Mouse (Mus musculus) spleen, postnatal 14 days (tissue): ENCODE results near the gene Gtf2f1.
A peak's percentile ranks its signal among the peaks of the same experiment; 100 is the strongest.

Source experiments
- DNase-seq, 2 experiments: peaks; one replicate each; pipeline ENCODE4 v3.0.0; 2021 to 2022; ENCODE audit warnings: low spot score in 2 of 2

Gtf2f1 gene

DNA sequence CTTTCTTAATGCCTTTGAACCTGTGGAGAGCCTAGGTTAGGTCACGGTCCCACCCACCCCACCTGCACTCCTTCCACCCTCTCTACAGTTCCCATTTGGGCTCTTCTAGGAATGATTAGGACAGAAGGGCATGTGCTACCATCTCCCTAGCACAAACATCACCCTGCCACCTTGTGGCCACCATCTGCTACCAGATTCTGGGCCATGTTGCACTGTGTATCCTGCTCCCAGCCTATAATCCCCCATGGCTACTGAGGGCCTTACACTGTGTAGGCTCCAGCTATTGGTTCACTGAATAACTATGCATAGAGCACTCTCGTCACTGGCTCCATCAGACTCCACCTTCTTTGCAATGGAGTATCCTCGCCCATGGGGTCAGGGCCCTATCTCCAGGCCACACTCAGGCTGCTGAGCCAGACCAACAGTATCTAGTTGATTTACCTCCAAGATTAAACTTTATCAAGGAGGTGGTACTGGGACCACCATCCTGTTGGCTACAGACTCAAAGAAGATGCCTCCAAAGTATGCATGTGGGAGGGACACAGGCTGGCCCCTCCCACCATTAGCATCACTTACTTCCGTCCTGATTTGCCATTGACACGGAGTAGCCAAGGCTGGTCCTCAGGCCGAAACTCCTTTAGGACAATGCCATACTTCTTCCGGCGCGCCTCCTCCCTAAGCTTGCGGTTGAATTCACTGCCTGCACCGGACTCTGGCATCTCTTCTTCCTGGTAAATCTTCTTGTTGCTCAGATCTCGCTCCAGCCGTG lies 3.8 kb downstream of the Gtf2f1 start:
- no peak for DNase-seq

DNA sequence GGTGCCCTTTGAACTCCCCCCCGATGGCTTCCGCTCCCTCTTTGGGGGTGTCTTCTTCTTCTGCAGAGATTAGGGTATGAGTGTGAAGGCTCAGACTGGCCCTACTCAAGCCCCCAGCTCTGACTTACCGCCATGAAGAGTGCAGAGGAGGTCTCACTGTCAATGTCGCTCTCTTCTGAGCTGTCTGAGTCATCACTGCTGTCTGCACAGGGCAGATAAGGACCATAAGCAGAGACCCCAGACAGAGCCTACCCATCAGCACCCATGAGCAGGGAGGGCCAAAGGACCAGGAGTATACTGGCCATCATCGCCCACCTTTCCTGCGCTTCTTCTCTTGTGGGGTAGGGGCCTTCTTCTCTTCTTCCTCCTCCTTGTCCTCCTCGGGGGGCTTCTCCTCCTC lies 7.1 kb downstream of the Gtf2f1 start:
- DNase-seq = no peak

DNA sequence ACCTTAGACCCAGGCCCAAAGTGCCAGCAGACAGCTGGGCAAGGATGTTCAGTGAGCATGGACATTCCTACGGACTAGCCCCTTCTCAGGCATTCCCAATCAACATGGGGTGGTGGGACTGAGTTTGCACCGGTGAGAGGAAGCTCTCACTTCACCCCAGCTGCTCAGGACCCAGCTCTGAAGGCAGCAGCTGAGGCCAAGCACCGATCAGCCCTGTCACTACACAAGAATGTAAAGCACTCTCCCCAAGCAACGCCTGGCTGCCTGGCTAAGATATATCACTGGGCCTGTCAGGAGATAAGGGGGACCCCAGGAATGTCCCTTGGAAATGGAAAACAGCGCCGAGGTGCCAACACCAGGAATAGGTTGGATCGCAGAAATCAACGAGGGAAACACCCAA lies 9.9 kb downstream of the Gtf2f1 start:
- no peak for DNase-seq

DNA sequence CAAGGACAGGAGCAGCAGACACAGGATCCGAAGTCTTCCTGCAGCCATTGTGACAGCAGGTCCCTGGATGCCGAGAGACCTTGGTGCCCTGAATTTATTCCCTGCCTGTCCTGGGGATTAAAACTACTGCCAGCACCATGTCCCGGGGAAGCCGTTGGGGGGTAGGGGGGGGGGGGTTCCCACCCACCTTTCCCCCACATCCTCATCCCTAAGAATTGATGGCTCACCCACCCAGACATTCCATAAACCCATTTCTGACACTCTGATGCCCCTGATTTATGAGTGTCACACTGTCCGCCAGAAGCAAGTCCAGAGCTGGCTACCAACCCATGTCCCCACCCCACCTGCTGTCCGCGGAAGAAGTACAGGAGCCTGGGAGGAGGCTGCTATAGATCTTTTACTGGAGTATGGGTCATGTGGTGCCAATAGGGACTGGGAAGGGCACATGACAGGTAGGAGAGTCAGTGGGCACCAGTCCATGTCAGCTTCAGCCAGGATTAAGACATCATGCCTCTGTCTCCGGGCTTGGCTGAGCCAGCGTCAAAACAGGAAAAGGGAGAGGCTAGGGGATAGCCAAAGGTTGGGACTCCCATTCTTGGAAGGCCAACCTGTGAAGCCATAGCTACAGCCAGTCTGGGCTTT lies 11.0 kb downstream of the Gtf2f1 start, which contains the start of gene Pspn:
TSS of gene Pspn (minus strand) at position 51 of the 642 bp plus-strand sequence.
- DNase-seq = no peak

DNA sequence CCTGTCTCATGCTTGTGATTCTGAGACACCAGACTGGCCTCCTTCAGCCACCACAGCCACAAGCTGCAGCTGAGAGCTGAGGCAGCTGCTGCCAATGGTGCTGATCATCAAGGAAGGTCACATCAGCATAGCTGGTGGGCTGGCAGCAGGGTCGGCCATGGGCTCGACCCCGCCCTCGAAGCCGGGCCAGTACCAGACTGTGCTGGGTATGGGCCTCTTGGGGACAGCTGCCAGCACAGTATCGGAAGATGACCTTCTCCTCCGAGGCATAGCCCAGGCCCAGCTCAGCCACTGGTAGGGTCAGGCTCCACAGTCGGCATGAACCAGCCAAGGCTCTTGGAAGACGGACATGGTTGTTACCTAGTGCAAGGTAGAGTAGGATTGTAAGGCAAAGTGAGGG lies 11.7 kb downstream of the Gtf2f1 start:
- DNase-seq = no peak

DNA sequence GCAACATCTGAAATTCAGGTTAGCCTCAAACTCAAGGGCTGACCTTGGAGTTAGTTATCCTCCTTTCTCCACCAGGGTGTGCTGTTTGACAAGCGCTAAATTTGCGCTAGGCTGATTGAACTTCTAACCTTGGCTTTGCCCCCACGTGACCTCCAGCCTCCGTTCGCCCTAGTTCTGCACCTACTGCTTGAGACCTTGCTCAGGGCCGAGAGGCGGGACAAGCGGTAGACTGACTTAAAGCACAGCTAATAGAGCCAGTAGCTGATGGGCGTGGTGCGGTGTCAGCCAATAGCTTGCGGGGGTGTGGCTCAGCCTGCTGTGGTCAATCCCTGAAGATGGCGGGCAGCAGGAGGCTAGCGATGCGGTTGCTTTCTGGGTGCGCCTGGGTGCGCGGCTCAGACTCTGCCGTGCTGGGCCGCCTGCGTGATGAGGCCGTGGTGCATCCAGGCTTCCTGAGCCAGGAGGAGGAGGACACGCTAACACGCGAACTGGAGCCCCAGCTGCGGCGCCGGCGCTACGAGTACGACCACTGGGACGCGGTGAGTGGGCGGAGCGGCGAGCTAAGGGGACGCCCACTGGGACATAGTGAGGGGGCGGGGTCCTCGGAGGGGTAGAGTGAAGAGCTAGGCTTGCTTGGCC lies 13.9 kb downstream of the Gtf2f1 start, which contains the start of gene Alkbh7:
TSS of gene Alkbh7 (plus strand) at position 311 of the 639 bp plus-strand sequence.
- DNase-seq = peak; percentile 88 to 90

DNA sequence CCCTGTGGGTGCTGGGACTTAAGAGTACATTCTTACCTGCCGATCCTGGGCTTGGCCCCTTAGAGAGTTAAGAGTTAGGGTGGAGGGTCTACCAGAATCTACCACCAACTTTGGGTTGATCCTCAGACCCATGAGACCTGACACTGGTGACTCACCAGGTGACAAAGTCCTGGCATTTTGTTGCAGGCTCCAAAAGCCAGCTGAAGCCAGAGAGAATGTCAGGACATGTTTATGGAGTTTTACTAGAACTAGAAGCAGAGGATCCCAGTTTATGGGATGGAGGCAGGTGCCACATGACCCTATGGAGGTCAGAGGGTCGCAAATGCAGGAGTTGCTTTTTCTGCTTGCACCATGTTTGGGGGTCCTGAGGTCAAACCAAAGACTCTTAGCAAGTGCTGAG lies 14.6 kb downstream of the Gtf2f1 start:
- no peak for DNase-seq

DNA sequence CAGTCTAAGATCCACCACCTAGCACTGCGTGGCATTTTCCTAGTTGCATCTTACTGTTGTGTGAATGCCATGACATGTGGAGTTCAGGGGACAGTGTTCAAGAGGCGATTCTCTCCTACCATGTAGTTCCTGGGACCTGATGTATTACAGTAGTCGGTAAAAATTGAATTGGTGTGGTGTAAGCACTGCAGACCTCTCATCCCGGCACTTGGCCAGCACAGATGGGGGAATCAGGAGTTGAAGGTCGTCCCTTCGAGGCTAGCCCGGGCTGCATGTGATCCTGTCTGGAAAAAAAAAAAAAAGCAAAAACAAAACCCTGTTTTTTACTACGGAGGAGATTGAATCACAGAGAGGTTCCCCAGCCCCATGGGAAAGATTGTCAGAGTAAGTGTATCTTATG lies 16.0 kb downstream of the Gtf2f1 start:
- no peak for DNase-seq

DNA sequence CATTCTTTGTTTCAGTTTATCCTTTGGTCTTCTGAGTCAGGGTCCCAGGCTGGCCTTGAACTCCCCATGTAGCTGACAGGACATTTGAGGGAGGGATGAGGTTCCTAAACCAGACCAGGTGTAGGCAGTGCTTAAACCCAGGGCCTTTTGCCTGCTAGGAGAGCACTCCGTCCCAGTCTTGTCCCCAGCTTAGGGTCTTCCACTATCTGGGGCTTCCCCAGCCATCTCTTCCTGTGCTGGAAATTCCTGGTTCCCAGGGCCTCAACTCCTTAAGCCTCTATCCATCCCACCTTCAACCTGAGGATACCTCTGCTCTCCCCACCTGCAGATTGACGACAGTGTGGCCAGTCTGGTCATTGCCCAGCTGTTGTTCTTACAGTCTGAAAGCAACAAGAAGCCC lies 20.1 kb downstream of the Gtf2f1 start:
- DNase-seq = no peak

DNA sequence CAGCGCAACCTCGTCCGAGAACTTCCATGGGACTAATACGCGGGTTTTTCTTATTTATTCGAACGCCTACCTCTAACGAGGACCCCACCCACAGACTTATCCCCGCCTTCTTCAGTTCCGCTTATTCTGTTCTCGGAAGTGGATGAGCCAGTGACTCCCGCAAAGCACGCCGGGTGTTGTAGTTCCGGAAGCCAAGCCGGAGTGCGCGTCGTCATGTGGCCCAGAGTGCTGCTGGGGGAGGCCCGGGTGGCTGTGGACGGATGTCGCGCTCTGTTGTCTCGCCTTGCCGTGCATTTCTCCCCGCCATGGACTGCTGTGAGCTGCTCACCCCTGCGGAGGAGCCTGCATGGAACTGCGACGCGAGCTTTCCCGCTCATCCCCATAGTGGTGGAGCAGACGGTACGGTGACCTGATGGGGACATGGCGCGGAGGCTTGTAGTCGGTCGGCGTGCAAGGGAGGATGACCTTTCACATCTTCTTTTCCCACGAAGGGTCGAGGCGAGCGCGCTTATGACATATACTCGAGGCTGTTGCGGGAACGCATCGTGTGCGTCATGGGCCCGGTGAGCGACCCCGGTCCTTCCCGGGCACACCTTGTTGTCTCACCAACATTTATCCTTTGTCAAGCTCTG lies 20.9 kb downstream of the Gtf2f1 start, which contains the start of gene Clpp:
TSS of gene Clpp (plus strand) at position 191 of the 632 bp plus-strand sequence.
- peak; percentile 83 to 93 for DNase-seq

DNA sequence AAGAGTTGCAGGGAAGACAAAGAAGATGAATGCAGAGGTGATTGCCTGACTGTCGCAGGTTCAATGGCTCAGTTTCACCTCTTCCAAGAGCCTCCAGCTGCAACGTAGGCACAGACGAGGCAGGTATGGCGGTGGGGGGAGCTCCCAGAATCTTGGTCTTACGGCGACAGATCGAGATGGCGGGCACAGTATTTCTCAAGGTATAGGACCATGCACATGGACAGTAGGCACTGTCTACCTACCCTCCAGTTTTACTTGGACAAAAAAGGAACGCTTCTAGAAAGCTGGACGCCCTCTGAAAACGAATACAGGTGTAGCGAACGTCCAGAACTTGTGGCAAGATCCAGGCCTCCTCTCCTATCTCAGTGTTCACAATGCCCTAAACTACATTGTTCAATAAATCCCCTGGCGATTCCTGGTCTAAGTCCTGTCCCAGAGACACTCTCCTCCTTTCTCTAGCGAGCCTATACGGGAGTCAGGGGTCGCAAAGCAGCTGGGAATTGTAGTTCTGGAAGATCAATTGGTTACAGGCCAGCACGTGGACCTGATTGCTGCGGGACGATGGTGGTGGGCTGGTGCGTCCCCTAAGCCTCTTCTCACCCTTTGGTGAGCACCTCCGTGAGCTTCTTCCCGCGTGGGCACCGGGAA lies 21.5 kb downstream of the Gtf2f1 start:
- DNase-seq = peak in 1 of 2 experiments; percentile 47

DNA sequence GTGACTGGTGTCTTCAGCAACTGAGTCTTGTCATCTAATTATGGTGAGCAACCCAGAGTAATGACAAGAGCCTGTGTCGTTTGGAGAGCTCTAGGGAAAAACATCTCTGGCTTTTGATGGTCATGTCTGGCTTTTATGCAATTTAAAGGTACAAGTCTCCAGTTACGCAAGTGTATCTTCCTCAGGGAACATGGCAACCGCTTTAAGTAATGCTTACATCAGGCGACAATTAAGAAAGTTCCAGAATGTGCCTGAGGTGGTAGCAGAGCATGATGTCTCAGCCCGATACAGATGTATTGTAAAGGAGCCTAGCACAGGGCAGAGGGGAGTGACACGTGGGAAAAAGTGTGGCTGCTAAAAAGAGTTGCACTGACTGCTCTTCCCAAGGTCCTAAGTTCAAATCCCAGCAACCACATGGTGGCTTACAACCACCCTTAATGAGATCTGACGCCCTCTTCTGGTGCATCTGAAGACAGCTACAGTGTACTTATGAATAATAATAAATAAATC lies 22.1 kb downstream of the Gtf2f1 start:
- no peak for DNase-seq

DNA sequence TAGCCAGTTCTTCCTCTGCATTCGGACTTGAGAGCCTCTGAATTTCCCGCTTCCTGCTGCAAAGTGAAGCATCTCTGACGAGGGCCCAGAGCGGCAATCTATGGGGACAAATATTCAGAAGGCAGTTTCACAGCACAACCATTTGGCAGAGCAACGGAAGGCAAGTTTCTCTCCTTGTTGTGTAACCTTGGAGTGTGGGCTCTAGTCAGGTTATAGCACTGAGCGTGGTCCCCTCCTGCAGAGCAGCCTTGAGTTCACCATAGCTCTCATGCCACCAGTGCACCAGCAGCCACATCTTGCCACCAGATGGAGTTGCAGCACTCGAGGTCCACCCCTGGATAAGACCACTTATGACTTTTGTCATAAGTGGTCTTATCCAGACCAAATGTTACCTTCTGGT lies 22.6 kb downstream of the Gtf2f1 start:
- no peak for DNase-seq

DNA sequence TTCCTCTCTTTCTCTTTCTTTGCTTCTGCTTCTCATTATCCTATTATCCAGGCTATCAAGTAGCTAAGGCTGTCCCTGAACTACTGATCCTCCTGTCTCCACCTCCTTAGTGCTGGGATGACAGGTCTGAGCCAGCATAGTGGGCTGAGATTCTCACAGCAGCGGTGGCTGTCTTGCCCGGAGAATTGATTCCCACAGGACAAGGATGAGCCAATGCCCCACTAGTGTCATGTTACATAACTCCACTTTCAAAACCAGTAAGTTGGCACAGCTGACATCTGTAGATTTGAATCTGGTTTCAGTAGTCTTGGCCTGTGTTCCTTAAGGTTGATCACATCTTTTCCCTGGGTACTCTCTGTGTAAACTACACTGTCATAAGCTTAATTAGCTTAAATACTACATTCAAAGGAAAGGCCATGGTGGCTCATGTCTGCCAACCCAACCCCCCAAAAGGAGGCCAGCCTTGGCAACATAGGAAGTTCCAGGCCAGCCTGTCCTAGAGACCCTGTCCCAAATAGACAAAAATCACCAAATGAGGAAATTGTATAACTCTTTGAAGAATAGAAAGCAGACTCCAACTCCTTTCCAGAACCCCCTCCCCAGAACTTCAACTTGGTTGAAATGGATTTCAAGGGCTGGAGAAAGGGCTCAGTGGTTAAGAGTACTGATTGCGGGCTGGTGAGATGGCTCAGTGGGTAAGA lies 24.8 kb downstream of the Gtf2f1 start:
- no peak for DNase-seq

DNA sequence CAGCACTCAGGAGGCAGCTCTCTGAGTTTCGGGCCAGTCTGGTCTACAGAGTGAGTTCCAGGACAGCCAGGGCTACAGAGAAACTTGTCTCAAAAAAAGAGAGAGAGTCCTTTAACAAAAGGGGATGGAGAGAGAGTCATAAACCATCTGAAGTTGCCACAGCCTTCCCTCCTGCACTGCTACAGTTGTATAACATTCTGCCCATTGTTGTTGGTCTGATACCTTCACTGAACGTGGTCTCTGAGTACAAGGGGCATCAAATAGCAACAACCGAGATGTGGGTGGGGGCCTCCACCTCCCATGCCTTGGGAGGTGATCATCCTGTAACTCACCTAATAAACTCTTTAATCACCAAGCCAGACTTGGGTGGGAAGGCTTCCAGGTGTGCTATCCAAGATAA lies 25.4 kb downstream of the Gtf2f1 start:
- no peak for DNase-seq

DNA sequence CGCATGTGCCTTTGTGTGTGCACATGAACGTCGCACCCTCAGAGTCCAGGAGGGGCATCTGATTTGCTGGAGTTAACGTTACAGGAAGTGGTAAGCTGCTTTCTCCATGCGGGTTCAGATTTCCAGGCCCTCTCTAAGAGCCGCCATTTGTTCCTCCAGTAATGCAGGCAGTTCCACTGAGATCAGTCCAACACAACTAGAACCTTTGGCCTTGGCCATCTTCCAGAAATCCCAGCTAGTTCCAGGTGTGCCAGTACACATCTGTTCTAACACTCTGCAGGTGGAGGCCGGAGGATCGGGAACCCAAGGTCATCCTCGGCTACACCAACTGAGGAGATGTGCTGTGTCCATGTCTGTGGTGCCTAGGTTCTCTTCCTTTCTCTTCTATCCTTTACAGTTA lies 26.2 kb downstream of the Gtf2f1 start:
- DNase-seq = no peak

DNA sequence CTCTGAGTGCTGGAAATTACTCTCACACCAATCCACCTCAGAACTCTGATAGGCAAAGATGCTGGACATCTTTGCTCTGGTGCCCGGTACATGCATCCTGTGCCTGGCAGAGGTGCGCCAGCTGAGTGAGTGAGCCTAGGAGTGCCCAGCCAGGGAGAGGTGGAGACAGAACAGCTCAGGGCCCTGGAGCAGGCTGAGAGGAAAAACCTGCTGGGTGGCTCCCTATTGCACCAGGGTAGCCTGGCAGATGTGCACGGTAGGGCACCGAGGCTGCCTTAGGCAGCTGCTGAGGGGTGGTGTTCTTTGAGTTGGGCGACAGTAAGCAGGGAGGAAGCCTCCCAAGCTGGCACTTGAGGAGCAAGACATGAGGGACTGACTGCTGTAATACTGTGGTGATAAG lies 29.1 kb downstream of the Gtf2f1 start, which contains the start of gene Acer1:
TSS of gene Acer1 (minus strand) at position 114 of the 400 bp plus-strand sequence.
- no peak for DNase-seq

DNA sequence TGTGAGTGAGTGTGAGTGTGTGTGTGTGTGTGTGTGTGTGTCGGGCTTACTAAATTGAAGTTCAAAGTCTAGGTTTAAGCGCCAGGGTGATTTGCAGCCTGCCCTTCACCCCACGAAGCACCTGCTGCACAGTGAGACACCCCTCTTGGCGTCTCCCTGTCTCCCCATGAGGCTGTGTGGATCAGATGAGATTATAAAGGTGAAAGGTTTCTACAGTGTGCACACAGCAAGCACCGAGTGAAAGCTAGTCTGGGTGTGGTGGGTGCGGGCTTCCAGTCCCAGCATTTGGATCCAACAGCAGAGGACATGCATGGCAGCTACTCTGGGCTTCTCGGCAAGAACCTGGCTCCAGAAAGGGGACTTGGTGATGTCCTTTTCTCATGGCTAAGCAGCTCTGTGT lies 30.0 kb downstream of the Gtf2f1 start:
- DNase-seq = no peak

DNA sequence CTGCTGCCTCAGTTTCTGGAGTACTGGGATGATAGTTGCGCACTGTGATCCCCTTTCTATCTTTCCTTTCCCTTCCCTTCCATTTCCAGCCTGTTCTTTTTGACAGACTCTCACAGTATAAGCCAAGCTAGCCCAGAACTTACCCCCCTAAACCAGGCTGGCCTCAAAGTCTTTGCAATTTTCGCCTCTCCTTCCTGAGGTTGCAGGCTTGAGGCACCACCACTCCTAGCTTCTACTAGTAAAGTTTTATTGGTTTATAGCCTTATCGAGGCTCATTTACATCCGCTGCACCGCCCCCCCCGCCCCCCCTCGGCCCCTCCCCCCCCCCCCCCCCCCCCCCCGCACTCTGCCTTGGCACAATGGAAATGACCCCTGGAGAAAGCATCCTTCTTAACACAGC lies 31.6 kb downstream of the Gtf2f1 start:
- no peak for DNase-seq

DNA sequence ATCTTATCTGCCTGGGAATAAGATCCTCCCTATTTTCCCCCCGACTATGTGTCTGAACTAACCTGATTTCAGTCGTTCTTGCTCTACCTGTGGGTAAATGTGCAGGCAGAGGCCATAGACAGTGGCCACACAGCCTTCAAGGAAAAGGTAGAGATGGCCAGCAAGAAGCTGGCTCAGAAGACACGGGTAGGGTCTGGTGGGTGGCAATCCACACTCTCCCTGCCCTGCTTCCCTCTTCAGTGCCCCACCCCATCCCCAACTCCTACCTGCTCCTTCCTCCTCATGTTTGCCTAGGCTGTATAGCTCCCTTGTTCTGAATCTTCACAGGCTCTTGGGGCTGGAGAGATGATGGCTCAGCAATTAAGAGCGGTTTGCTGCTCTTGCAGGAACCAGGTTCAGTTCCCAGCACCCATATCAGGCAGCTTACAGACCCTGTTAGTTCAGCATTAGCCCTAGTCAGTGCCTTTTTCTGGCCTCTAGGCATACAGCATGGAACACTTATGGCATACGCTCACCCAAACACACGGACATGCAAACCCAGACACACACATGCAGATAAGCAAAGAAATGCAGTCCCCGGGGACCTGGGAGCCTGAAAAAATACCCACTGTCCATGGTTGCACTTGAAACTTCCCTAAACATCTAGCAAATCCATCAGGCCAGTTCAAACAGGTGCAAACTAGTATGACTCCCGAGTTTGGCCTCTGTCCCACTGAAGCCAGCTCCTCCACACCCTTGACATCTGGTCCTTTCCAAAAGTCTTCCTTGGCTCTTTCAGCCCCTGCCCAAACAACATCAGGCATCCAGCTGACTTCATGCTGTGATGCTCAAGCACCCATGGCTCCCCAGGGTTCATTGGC lies 34.3 kb downstream of the Gtf2f1 start:
- DNase-seq = no peak
